Mouse (Mus musculus): Measurements from ENCODE around the gene Tagap1.
"Not testable (repeated sequence)": the region's sequence is repeated elsewhere in the genome, so short reads cannot be mapped to it uniquely, and the experiment has no call there.

Gene Tagap1

GRCm38 (mm10) chr17:6962339-6962738 is 1.4 kb upstream of the Tagap1 start:
- not testable (repeated sequence) for DNase-seq (ENCODE audit: low spot score)

- peak; percentile 40 for DNase-seq (ENCODE audit: low spot score)
These were observed 435 bp upstream of the Tagap1 start for GRCm38 (mm10) chr17:6961181-6962000.

GRCm38 (mm10) chr17:6960349-6960748 is 607 bp downstream of the Tagap1 start:
- DNase-seq (ENCODE audit: low spot score) = not testable (repeated sequence)

GRCm38 (mm10) chr17:6959543-6960259 is 1.3 kb downstream of the Tagap1 start:
- DNase-seq (ENCODE audit: low spot score) = not testable (repeated sequence)

- DNase-seq (ENCODE audit: low spot score) = not testable (repeated sequence)
These were observed 2.1 kb downstream of the Tagap1 start for GRCm38 (mm10) chr17:6958881-6959280.

- not testable (repeated sequence) for DNase-seq (ENCODE audit: low spot score)
These were observed 12.2 kb downstream of the Tagap1 start for GRCm38 (mm10) chr17:6948769-6949228.

GRCm38 (mm10) chr17:6947984-6948768 is 12.8 kb downstream of the Tagap1 start, which contains the start of gene Rsph3b:
Gene Rsph3b, minus strand, starts transcription at chr17:6948682.
- peak; percentile 88 for DNase-seq (ENCODE audit: low spot score)

GRCm38 (mm10) chr17:6947637-6947983 is 13.3 kb downstream of the Tagap1 start:
- not testable (repeated sequence) for DNase-seq (ENCODE audit: low spot score)

GRCm38 (mm10) chr17:6942560-6942959 is 18.4 kb downstream of the Tagap1 start:
- not testable (repeated sequence) for DNase-seq (ENCODE audit: low spot score)

- not testable (repeated sequence) for DNase-seq (ENCODE audit: low spot score)
These were observed 29.3 kb downstream of the Tagap1 start for GRCm38 (mm10) chr17:6931625-6932024.

- not testable (repeated sequence) for DNase-seq (ENCODE audit: low spot score)
These were observed 40.5 kb downstream of the Tagap1 start for GRCm38 (mm10) chr17:6920351-6920894.

- DNase-seq (ENCODE audit: low spot score) = not testable (repeated sequence)
These were observed 41.6 kb downstream of the Tagap1 start for GRCm38 (mm10) chr17:6919388-6919787.

GRCm38 (mm10) chr17:6915282-6915681 is 45.7 kb downstream of the Tagap1 start:
- not testable (repeated sequence) for DNase-seq (ENCODE audit: low spot score)

- DNase-seq (ENCODE audit: low spot score) = not testable (repeated sequence)
These were observed 46.9 kb downstream of the Tagap1 start for GRCm38 (mm10) chr17:6914066-6914465.
